Mouse (Mus musculus) embryonic facial prominence, embryonic 11.5 days (tissue): ENCODE data around the gene Podn. TPM values are rescaled to one million over a fixed set of nuclear protein-coding genes. Genes with fewer than 3 reads are reported as not detected.
A peak's percentile ranks its signal among the peaks of the same experiment; 100 is the strongest.

Experiments used
- ATAC-seq: fragments of 200-750 bp; cut with Nextera tagmentation; replicated peaks from 2 replicates; pipeline ENCODE4 v1.8.0; 2017; ENCODE audit warnings: low read depth; ENCODE audit not compliant: insufficient number of reproducible peaks, low FRiP score, low TSS enrichment
- DNase-seq: peaks from one replicate; pipeline ENCODE4 v3.0.0-alpha.2; 2015; ENCODE audit warnings: low spot score
- H3K27ac ChIP-seq: fragments of 300-500 bp; sonication (generic); replicated peaks from 2 replicates; pipeline ENCODE4 v1.5.1; 2014; ENCODE audit warnings: mild to moderate bottlenecking, low read depth, low read length, control low read depth
- H3K27me3 ChIP-seq: fragments of 300-500 bp; sonication (generic); 2 replicates; pipeline ENCODE4 v1.6.1; 2014; ENCODE audit warnings: mild to moderate bottlenecking, low read length, moderate library complexity, mixed read lengths; ENCODE audit not compliant: control insufficient read depth, insufficient read depth
- H3K36me3 ChIP-seq: fragments of 300-500 bp; sonication (generic); replicated peaks from 2 replicates; pipeline ENCODE4 v1.6.1; 2014; ENCODE audit warnings: low read depth, mild to moderate bottlenecking, low read length, moderate library complexity, mixed read lengths; ENCODE audit not compliant: control insufficient read depth, insufficient read depth
- H3K4me1 ChIP-seq: fragments of 300-500 bp; sonication (generic); 2 replicates; pipeline ENCODE4 v1.6.1; 2014; ENCODE audit warnings: low read length, mixed read lengths; ENCODE audit not compliant: control insufficient read depth, insufficient read depth
- H3K4me2 ChIP-seq: fragments of 300-500 bp; sonication (generic); 2 replicates; pipeline ENCODE4 v1.6.1; 2014; ENCODE audit warnings: low read depth, mild to moderate bottlenecking, control low read depth, low read length, moderate library complexity
- H3K4me3 ChIP-seq: fragments of 300-500 bp; sonication (generic); 2 replicates; pipeline ENCODE4 v1.5.1; 2014; ENCODE audit warnings: low read depth, low read length, control low read depth
- H3K9ac ChIP-seq: fragments of 300-500 bp; sonication (generic); replicated peaks from 2 replicates; pipeline ENCODE4 v1.6.1; 2014; ENCODE audit warnings: mild to moderate bottlenecking, control low read depth, low read length
- H3K9me3 ChIP-seq: fragments of 300-500 bp; sonication (generic); replicated peaks from 2 replicates; pipeline ENCODE4 v1.6.1; 2016; ENCODE audit warnings: mild to moderate bottlenecking, low read length, inconsistent platforms, mixed read lengths; ENCODE audit not compliant: control insufficient read depth
- WGBS: fragments of 180-500 bp; shearing (Covaris S2); extraction: QIAGEN DNeasy Blood & Tissue Kit; methylation state at CpG from one replicate; pipeline ENCODE4 v1.1.7; 2014; 5-methylcytosine and 5-hydroxymethylcytosine counted together
- polyA plus RNA-seq: library from polyadenylated mRNA; unstranded; fragments of >200 nt; fragmentation: Nextera tagmentation; extraction: Ambion mirVana; gene quantifications from 2 replicates; pipeline ENCODE4 v1.2.1, GENCODE M21; 2014

The Podn gene
- polyA plus RNA-seq, 1 experiment from 2014 or later: 0.84 TPM

GRCm38 (mm10) chr4:108052673-108053072 is 43.6 kb downstream of the Podn start:
- no peak overlapping the region for H3K9ac ChIP-seq
- H3K27ac ChIP-seq: no peak overlapping the region
- no peak for DNase-seq
- no peaks in the 10 kb centered on the region for H3K4me1 ChIP-seq
- no peaks in the 10 kb centered on the region for H3K27me3 ChIP-seq
- H3K36me3 ChIP-seq: no peaks in the 10 kb centered on the region; the same call in 1 of the 2 replicates
- 91% methylated on average over 8 of the region's 8 CpGs for WGBS
- no peak for ATAC-seq
- H3K4me3 ChIP-seq: no peak overlapping the region
- H3K4me2 ChIP-seq: no peak overlapping the region
- H3K9me3 ChIP-seq: no peaks in the 10 kb centered on the region

GRCm38 (mm10) chr4:108051687-108052274 is 44.5 kb downstream of the Podn start:
- Histone ChIP-seq H3K27me3 (no peaks in the 10 kb centered on the region), H3K4me1 (no peaks in the 10 kb centered on the region), H3K4me3 (no peak overlapping the region), H3K9me3 (no peaks in the 10 kb centered on the region), H3K27ac (no peak overlapping the region), H3K36me3 (no peaks in the 10 kb centered on the region; the same call in 1 of the 2 replicates), H3K4me2 (no peak overlapping the region), H3K9ac (no peak overlapping the region)
- ATAC-seq (no peak), DNase-seq (no peak)
- 88% methylated on average over 10 of the region's 10 CpGs for WGBS

GRCm38 (mm10) chr4:108046136-108046535 is 50.1 kb downstream of the Podn start:
- Histone ChIP-seq H3K36me3 (no peaks in the 10 kb centered on the region), H3K4me2 (no peak overlapping the region), H3K4me1 (no peaks in the 10 kb centered on the region), H3K9ac (no peak overlapping the region), H3K27ac (no peak overlapping the region), H3K27me3 (no peaks in the 10 kb centered on the region), H3K9me3 (no peaks in the 10 kb centered on the region), H3K4me3 (no peak overlapping the region)
- DNase-seq: no peak
- no peak for ATAC-seq
- 82% methylated on average over 8 of the region's 8 CpGs for WGBS

GRCm38 (mm10) chr4:108045136-108046107 is 50.8 kb downstream of the Podn start:
- H3K27me3 ChIP-seq: no peaks in the 10 kb centered on the region
- H3K4me1 ChIP-seq: no peaks in the 10 kb centered on the region
- no peak overlapping the region for H3K27ac ChIP-seq
- ATAC-seq (no peak), DNase-seq (no peak)
- H3K9ac ChIP-seq: no peak overlapping the region
- H3K9me3 ChIP-seq: no peaks in the 10 kb centered on the region
- 59% methylated on average over 19 of the region's 19 CpGs for WGBS
- H3K4me2 ChIP-seq: no peak overlapping the region
- no peaks in the 10 kb centered on the region for H3K36me3 ChIP-seq
- H3K4me3 ChIP-seq: no peak overlapping the region

GRCm38 (mm10) chr4:108037027-108037426 is 59.2 kb downstream of the Podn start:
- Histone ChIP-seq H3K27ac (no peak overlapping the region), H3K9ac (no peak overlapping the region), H3K9me3 (no peaks in the 10 kb centered on the region), H3K36me3 (no peaks in the 10 kb centered on the region), H3K4me2 (no peak overlapping the region), H3K27me3 (peaks cover 4% of the 10 kb centered on the region; the same call in 1 of the 2 replicates), H3K4me3 (no peak overlapping the region), H3K4me1 (no peaks in the 10 kb centered on the region)
- WGBS: 81% methylated on average over 8 of the region's 8 CpGs
- DNase-seq (no peak), ATAC-seq (no peak)

GRCm38 (mm10) chr4:108033041-108033764 is 63.0 kb downstream of the Podn start:
- 80% methylated on average over 8 of the region's 8 CpGs for WGBS
- no peaks in the 10 kb centered on the region for H3K36me3 ChIP-seq
- peaks cover 20% of the 10 kb centered on the region for H3K27me3 ChIP-seq
- no peak overlapping the region for H3K4me2 ChIP-seq
- H3K9me3 ChIP-seq: no peaks in the 10 kb centered on the region
- DNase-seq (no peak), ATAC-seq (no peak)
- H3K27ac ChIP-seq: no peak overlapping the region
- no peak overlapping the region for H3K4me3 ChIP-seq
- peaks cover 5% of the 10 kb centered on the region; the same call in 1 of the 2 replicates for H3K4me1 ChIP-seq
- no peak overlapping the region for H3K9ac ChIP-seq

- H3K9ac ChIP-seq: peak overlapping the region; percentile 59; the same call in 1 of the 2 replicates
- no peaks in the 10 kb centered on the region for H3K9me3 ChIP-seq
- no peaks in the 10 kb centered on the region for H3K36me3 ChIP-seq
- peaks cover 5% of the 10 kb centered on the region; the same call in 1 of the 2 replicates for H3K4me1 ChIP-seq
- 30% methylated on average over 11 of the region's 11 CpGs for WGBS
- DNase-seq (peak; percentile 45), ATAC-seq (no peak)
- peak overlapping the region; percentile 98 for H3K4me2 ChIP-seq
- peak overlapping the region; percentile 61 for H3K4me3 ChIP-seq
- peaks cover 20% of the 10 kb centered on the region for H3K27me3 ChIP-seq
- H3K27ac ChIP-seq: no peak overlapping the region
Measured at GRCm38 (mm10) chr4:108032352-108032849, 63.8 kb downstream of the Podn start.
